ENCODE assay signal across 29 mouse cellular contexts in genomic region chr1:143708361-143708760, GRCm38 (mm10). TPM values are rescaled to one million over a fixed set of nuclear protein-coding genes. Genes with fewer than 3 reads are reported as not detected.
DNase-seq lines count a peak whose midpoint lies in the region; ATAC-seq and TF ChIP-seq lines count a peak whose summit lies in the region.
"Had no signal": no experiment of that assay in that cellular context is flagged by ENCODE, and none has a peak within 500 bp of the region (broad histone marks: within the 10 kb centered on the region; RNA-seq: fewer than 3 reads in every experiment).

No protein-coding gene starts in this region.

- H3K27me3 ChIP-seq in CH12.LX (replicated peaks): peaks cover 19% of the 10 kb centered on the region
- H3K27me3 ChIP-seq in neural tube, embryonic 15.5 days (replicated peaks): no peaks in the 10 kb centered on the region
- H3K27me3 ChIP-seq: embryonic facial prominence, embryonic 13.5 days; forebrain, embryonic 12.5 days; forebrain, embryonic 15.5 days; hindbrain, embryonic 13.5 days; intestine, embryonic 15.5 days had no signal

- no peak overlapping the region for H3K4me3 ChIP-seq in CH12.LX (replicated peaks in 1 of 3; ENCODE audit: low read depth in 2 of 3, low read length in 2 of 3, poor library complexity in 1 of 3)
- no peak overlapping the region for H3K4me3 ChIP-seq in neural tube, embryonic 15.5 days (replicated peaks)
- H3K4me3 ChIP-seq: embryonic facial prominence, embryonic 10.5 days; embryonic facial prominence, embryonic 13.5 days; erythroblast, embryonic 14.5 days; forebrain, embryonic 12.5 days; forebrain, embryonic 15.5 days; hindbrain, embryonic 10.5 days; hindbrain, embryonic 13.5 days; intestine, embryonic 15.5 days had no signal

- peak overlapping the region; percentile 46; the same call in 1 of the 2 replicates for H3K4me2 ChIP-seq in CH12.LX (ENCODE audit: insufficient read depth, low read depth, poor library complexity, severe bottlenecking)
- H3K4me2 ChIP-seq in neural tube, embryonic 15.5 days: no peak overlapping the region
- H3K4me2 ChIP-seq: embryonic facial prominence, embryonic 13.5 days; forebrain, embryonic 12.5 days; forebrain, embryonic 15.5 days; heart, embryonic 11.5 days; hindbrain, embryonic 13.5 days; intestine, embryonic 15.5 days had no signal

- peak; percentile 7 for DNase-seq in lung, postnatal 36 days
- no peak for DNase-seq in lung, postnatal 14 days
- DNase-seq in CH12.LX (ENCODE audit: extremely low read depth): no peak
- no peak for DNase-seq in Muller cell, postnatal 12 days (ENCODE audit: inconsistent ontology term)
- DNase-seq: adrenal gland, adult 8-10 months; adrenal gland, postnatal 25 days; cerebellum, adult 11 months; cerebellum, adult 2 months; cerebellum, adult 9-11 months; cerebellum, postnatal 25 days; embryo, embryonic 11 days; gastrocnemius, postnatal 25 days; heart, adult 11 months had no signal

- in situ Hi-C loops in CH12.LX (cut with MboI; ENCODE audit: low pct_ligation_motif_present, low pct_unique_long_range_greater_than_20kb, low sequenced_read_pairs): no loop called here

- no peaks in the 10 kb centered on the region for H3K79me2 ChIP-seq in CH12.LX (replicated peaks; ENCODE audit: control insufficient read depth, extremely low read depth, insufficient read depth, poor library complexity, severe bottlenecking)

- H3K36me3 ChIP-seq in CH12.LX (replicated peaks in 1 of 2; ENCODE audit: control insufficient read depth in 1 of 2, insufficient read depth in 1 of 2, low read length in 1 of 2): no peaks in the 10 kb centered on the region
- H3K36me3 ChIP-seq in neural tube, embryonic 15.5 days: no peaks in the 10 kb centered on the region
- H3K36me3 ChIP-seq: embryonic facial prominence, embryonic 10.5 days; embryonic facial prominence, embryonic 13.5 days; forebrain, embryonic 12.5 days; forebrain, embryonic 15.5 days; G1E; hindbrain, embryonic 10.5 days; hindbrain, embryonic 13.5 days; intestine, embryonic 15.5 days had no signal

- H3K4me1 ChIP-seq in CH12.LX (ENCODE audit: control insufficient read depth in 1 of 2, insufficient read depth in 2 of 2): peaks cover 0 to 4% of the 10 kb centered on the region in 2 experiments; a peak in 1 of 4 replicates
- peaks cover 2% of the 10 kb centered on the region for H3K4me1 ChIP-seq in neural tube, embryonic 15.5 days
- H3K4me1 ChIP-seq: forebrain, embryonic 12.5 days; hindbrain, embryonic 10.5 days; intestine, embryonic 15.5 days had no signal

- peak; percentile 94 for ATAC-seq in granulocyte monocyte progenitor cell, adult 5-6 weeks (replicated peaks; ENCODE audit: poor library complexity, severe bottlenecking)
- ATAC-seq in megakaryocyte progenitor cell, adult 5-6 weeks (replicated peaks; ENCODE audit: poor library complexity): peak; percentile 83
- ATAC-seq in neural tube, embryonic 15.5 days (ENCODE audit: low FRiP score): no peak
- ATAC-seq in CD4-positive, CD25-positive, alpha-beta regulatory T cell, adult 4 months: no peak
- ATAC-seq: activated CD4-positive, CD25-positive, alpha-beta regulatory T cell, adult 4 months; forebrain, embryonic 15.5 days; hindbrain, embryonic 16.5 days; intestine, embryonic 15.5 days had no signal

- dilution Hi-C loops in CH12.LX (cut with MboI; ENCODE audit: extremely low pct_ligation_motif_present, extremely low pct_unique_long_range_greater_than_20kb, low sequenced_read_pairs): no loop called here

- H3K27ac ChIP-seq in CH12.LX (ENCODE audit: insufficient read depth, low read depth): no peak overlapping the region
- H3K27ac ChIP-seq in neural tube, embryonic 15.5 days (replicated peaks): no peak overlapping the region
- H3K27ac ChIP-seq: embryonic facial prominence, embryonic 10.5 days; embryonic facial prominence, embryonic 13.5 days; forebrain, embryonic 12.5 days; forebrain, embryonic 15.5 days; hindbrain, embryonic 10.5 days; hindbrain, embryonic 13.5 days; intestine, embryonic 15.5 days had no signal

- no peaks in the 10 kb centered on the region for H3K9me3 ChIP-seq in CH12.LX (replicated peaks; ENCODE audit: low read length)
- no peaks in the 10 kb centered on the region for H3K9me3 ChIP-seq in neural tube, embryonic 15.5 days (replicated peaks)
- H3K9me3 ChIP-seq: embryonic facial prominence, embryonic 10.5 days; embryonic facial prominence, embryonic 13.5 days; forebrain, embryonic 12.5 days; forebrain, embryonic 15.5 days; G1E; hindbrain, embryonic 10.5 days; hindbrain, embryonic 13.5 days; intestine, embryonic 15.5 days had no signal

- WGBS in neural tube, embryonic 15.5 days: 85% methylated on average over 6 of the region's 6 CpGs

- no peak for TF ChIP-seq CTCF in CH12.LX (conservative IDR thresholded peaks at IDR 0.05 in 1 of 2, IDR thresholded peaks at IDR 0.05 in 1 of 2; ENCODE audit: low read depth in 2 of 2, low read length in 2 of 2)

- TF ChIP-seq RAD21 in CH12.LX (IDR thresholded peaks at IDR 0.05; ENCODE audit: low read depth, low read length): no peak

- TF ChIP-seq POLR2A in CH12.LX (IDR thresholded peaks at IDR 0.05; ENCODE audit: low read depth, low read length): no peak

- no peak for TF ChIP-seq EP300 in CH12.LX (IDR thresholded peaks at IDR 0.05; ENCODE audit: low read length)

- no peak overlapping the region; the same call in 1 of the 2 replicates for H3K9ac ChIP-seq in CH12.LX (ENCODE audit: insufficient read depth, low read depth)
- H3K9ac ChIP-seq in neural tube, embryonic 15.5 days (replicated peaks): no peak overlapping the region
- H3K9ac ChIP-seq: embryonic facial prominence, embryonic 13.5 days; forebrain, embryonic 12.5 days; forebrain, embryonic 15.5 days; hindbrain, embryonic 13.5 days; intestine, embryonic 15.5 days had no signal

TF ChIP-seq in CH12.LX, 34 proteins besides CTCF, POLR2A, EP300 and RAD21:
- TF ChIP-seq ELF1 (IDR thresholded peaks at IDR 0.05; ENCODE audit: low read depth, low read length) (no peak), SMC3 (IDR thresholded peaks at IDR 0.05; ENCODE audit: low read depth, low read length) (no peak), SIN3A (IDR thresholded peaks at IDR 0.05; ENCODE audit: low read length) (no peak), GABPA (IDR thresholded peaks at IDR 0.05; ENCODE audit: insufficient replicate concordance, low read depth, low read length) (no peak), UBTF (IDR thresholded peaks at IDR 0.05; ENCODE audit: low read depth, low read length) (no peak), MAFK (IDR thresholded peaks at IDR 0.05; ENCODE audit: insufficient replicate concordance, low read length) (no peak)

RNA-seq across cellular contexts. Expression of gene Cdc73, which starts 5.7 kb away (rescaled TPM):
- total RNA-seq in CH12.LX (2012; rRNA removed): 13.4 and 16.7 TPM in 2 replicates
- 18.0 and 21.5 TPM in 2 replicates for total RNA-seq in CH12.LX (2014; rRNA removed)
- 84.8 and 85.0 TPM in 2 replicates for polyA plus RNA-seq in CH12.LX (2012; ENCODE audit: insufficient read length, low read depth)
- 53.7 and 70.2 TPM in 2 replicates for total RNA-seq in granulocyte monocyte progenitor cell, adult 5-6 weeks (2014; fragmentation: Nextera tagmentation)
- 14.8 and 19.1 TPM in 2 replicates for total RNA-seq in granulocyte monocyte progenitor cell, adult 5-6 weeks (2017)
- total RNA-seq in megakaryocyte progenitor cell, adult 5-6 weeks (2015): 68.6 TPM in 2 replicates
- 8.0 and 17.6 TPM in 2 replicates for total RNA-seq in megakaryocyte progenitor cell, adult 5-6 weeks (2017)
- 17.9 and 19.9 TPM in 2 replicates for polyA plus RNA-seq in neural tube, embryonic 15.5 days (2015; fragmentation: Nextera tagmentation; extraction: Ambion mirVana)
- 10 to 100 TPM; 15.5 to 21.5 TPM for polyA plus RNA-seq in CD4-positive, CD25-positive, alpha-beta regulatory T cell, adult 4 months (2017; shearing (Covaris generic))

RNA-seq across cellular contexts. Expression of gene Glrx2, which starts 7.8 kb away (rescaled TPM):
- 31.6 and 32.9 TPM in 2 replicates for total RNA-seq in CH12.LX (2012; rRNA removed)
- total RNA-seq in CH12.LX (2014; rRNA removed): 28.0 and 30.3 TPM in 2 replicates
- polyA plus RNA-seq in CH12.LX (2012; ENCODE audit: insufficient read length, low read depth): 51.4 and 63.6 TPM in 2 replicates
- 73.8 and 84.6 TPM in 2 replicates for total RNA-seq in granulocyte monocyte progenitor cell, adult 5-6 weeks (2014; fragmentation: Nextera tagmentation)
- total RNA-seq in granulocyte monocyte progenitor cell, adult 5-6 weeks (2017): 15.8 and 25.8 TPM in 2 replicates
- 82.6 and 87.7 TPM in 2 replicates for total RNA-seq in megakaryocyte progenitor cell, adult 5-6 weeks (2015)
- 31.9 and 37.4 TPM in 2 replicates for total RNA-seq in megakaryocyte progenitor cell, adult 5-6 weeks (2017)
- polyA plus RNA-seq in neural tube, embryonic 15.5 days (2015; fragmentation: Nextera tagmentation; extraction: Ambion mirVana): 121 and 134 TPM in 2 replicates
- polyA plus RNA-seq in CD4-positive, CD25-positive, alpha-beta regulatory T cell, adult 4 months (2017; shearing (Covaris generic)): 10 to 100 TPM; 34.4 to 42.8 TPM

Comparison
In these comparisons a context has a peak if more than half of its experiments do, and no peak if none do; other contexts are left out.
1. ATAC-seq: peak in granulocyte monocyte progenitor cell, adult 5-6 weeks (single experiment) and megakaryocyte progenitor cell, adult 5-6 weeks (single experiment); none in neural tube, embryonic 15.5 days (single experiment) and CD4-positive, CD25-positive, alpha-beta regulatory T cell, adult 4 months (single experiment).